Mouse (Mus musculus) brain, embryonic 14.5 days (tissue): ENCODE results near the gene Cpne8.

Experiments
- CTCF ChIP-seq: fragments of 200-500 bp; IDR thresholded peaks from 2 replicates; pipeline ENCODE4 v1.5.1; 2012; ENCODE audit warnings: inconsistent platforms, mild to moderate bottlenecking, moderate library complexity, borderline replicate concordance; ENCODE audit not compliant: insufficient read depth, insufficient read length; ENCODE audit errors: extremely low read depth
- POLR2A ChIP-seq: fragments of 200-500 bp; IDR thresholded peaks from 2 replicates; pipeline ENCODE4 v1.6.1; 2012; ENCODE audit warnings: mild to moderate bottlenecking, inconsistent platforms, borderline replicate concordance; ENCODE audit not compliant: poor library complexity, insufficient read depth, insufficient read length, severe bottlenecking; ENCODE audit errors: extremely low read depth

DNA sequence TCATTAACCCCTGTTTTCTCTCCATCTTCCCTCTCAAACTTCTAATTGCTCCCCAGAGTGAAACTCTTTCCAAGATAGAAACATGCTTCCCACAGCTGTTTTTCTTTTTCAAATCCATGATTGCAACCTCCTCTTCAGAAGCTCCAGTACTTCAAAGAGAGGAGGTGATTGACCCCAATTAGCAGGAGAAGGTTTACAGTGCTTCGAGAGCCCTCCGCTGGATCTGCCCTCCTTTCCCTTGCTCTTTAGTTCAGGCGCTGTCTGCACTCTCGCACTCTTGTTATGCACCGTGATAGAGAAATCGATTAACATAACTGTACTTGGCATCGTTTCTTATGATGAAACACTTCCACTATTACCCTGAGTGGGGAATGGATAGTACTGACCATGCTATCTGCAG, 143.5 kb downstream of the Cpne8 start:
- TF ChIP-seq POLR2A (no peak), CTCF (no peak)
